Mouse (Mus musculus) cerebellum, postnatal 4 days (tissue): ENCODE results near the gene Ndufa8.

Experiments
- DNase-seq, 2 experiments: peaks; one replicate each; pipeline ENCODE4 v3.0.0; 2022; ENCODE audit warnings: low spot score in 2 of 2, mixed read lengths in 1 of 2

Ndufa8 gene

GRCm38 (mm10) chr2:36048164-36048563 lies 1.0 kb downstream of the Ndufa8 start:
- DNase-seq: no peak

GRCm38 (mm10) chr2:36040872-36041271 lies 8.3 kb downstream of the Ndufa8 start:
- no peak for DNase-seq

- no peak for DNase-seq
Observed at GRCm38 (mm10) chr2:36039297-36039985, 9.8 kb downstream of the Ndufa8 start.

- no peak for DNase-seq
Observed at GRCm38 (mm10) chr2:36035413-36036081, 13.7 kb downstream of the Ndufa8 start.

GRCm38 (mm10) chr2:36034898-36035297 lies 14.3 kb downstream of the Ndufa8 start:
- no peak for DNase-seq

GRCm38 (mm10) chr2:36033966-36034365 lies 15.2 kb downstream of the Ndufa8 start:
- no peak for DNase-seq

GRCm38 (mm10) chr2:36032884-36033283 lies 16.3 kb downstream of the Ndufa8 start:
- DNase-seq: no peak

- no peak for DNase-seq
Observed at GRCm38 (mm10) chr2:36023291-36023690, 25.9 kb downstream of the Ndufa8 start.

GRCm38 (mm10) chr2:36021385-36022159 lies 27.6 kb downstream of the Ndufa8 start:
- DNase-seq: peak; percentile 82 to 89

- DNase-seq: no peak
Observed at GRCm38 (mm10) chr2:36013010-36013409, 36.2 kb downstream of the Ndufa8 start.

GRCm38 (mm10) chr2:36011331-36011825 lies 37.8 kb downstream of the Ndufa8 start:
- peak in 1 of 2 experiments; percentile 35 for DNase-seq

GRCm38 (mm10) chr2:36010579-36010978 lies 38.6 kb downstream of the Ndufa8 start:
- DNase-seq: no peak

- peak; percentile 47 to 75 for DNase-seq
Observed at GRCm38 (mm10) chr2:36009386-36009785, 39.8 kb downstream of the Ndufa8 start.

GRCm38 (mm10) chr2:36008071-36008470 lies 41.1 kb downstream of the Ndufa8 start:
- DNase-seq: peak in 1 of 2 experiments; percentile 59

- DNase-seq: no peak
Observed at GRCm38 (mm10) chr2:36002188-36002587, 47.0 kb downstream of the Ndufa8 start.

- no peak for DNase-seq
Observed at GRCm38 (mm10) chr2:36000390-36000789, 48.8 kb downstream of the Ndufa8 start.

GRCm38 (mm10) chr2:35999212-35999611 lies 50.0 kb downstream of the Ndufa8 start:
- DNase-seq: no peak

GRCm38 (mm10) chr2:35998416-35998815 lies 50.8 kb downstream of the Ndufa8 start:
- DNase-seq: no peak

GRCm38 (mm10) chr2:35996753-35997152 lies 52.5 kb downstream of the Ndufa8 start:
- DNase-seq: no peak

- DNase-seq: no peak
Observed at GRCm38 (mm10) chr2:35994303-35994702, 54.9 kb downstream of the Ndufa8 start.

- no peak for DNase-seq
Observed at GRCm38 (mm10) chr2:35993481-35993880, 55.7 kb downstream of the Ndufa8 start.

- DNase-seq: no peak
Observed at GRCm38 (mm10) chr2:35992259-35992658, 56.9 kb downstream of the Ndufa8 start.
